Mouse (Mus musculus) thymus, adult 2 months (tissue): Measurements from ENCODE around the gene Ifitm1.

Experiments
- CTCF ChIP-seq: fragments of 200-500 bp; IDR thresholded peaks from 2 replicates; pipeline ENCODE4 v1.5.1; 2012; ENCODE audit warnings: mild to moderate bottlenecking, control low read depth, low read length, moderate library complexity, borderline replicate concordance; ENCODE audit not compliant: control insufficient read depth, poor library complexity, insufficient read depth; ENCODE audit errors: extremely low read depth
- POLR2A ChIP-seq: fragments of 200-500 bp; IDR thresholded peaks from 2 replicates; pipeline ENCODE4 v1.6.1; 2012; ENCODE audit warnings: mild to moderate bottlenecking, low read length, control low read depth, moderate library complexity; ENCODE audit not compliant: control insufficient read depth, poor library complexity, insufficient read depth; ENCODE audit errors: extremely low read depth

DNA sequence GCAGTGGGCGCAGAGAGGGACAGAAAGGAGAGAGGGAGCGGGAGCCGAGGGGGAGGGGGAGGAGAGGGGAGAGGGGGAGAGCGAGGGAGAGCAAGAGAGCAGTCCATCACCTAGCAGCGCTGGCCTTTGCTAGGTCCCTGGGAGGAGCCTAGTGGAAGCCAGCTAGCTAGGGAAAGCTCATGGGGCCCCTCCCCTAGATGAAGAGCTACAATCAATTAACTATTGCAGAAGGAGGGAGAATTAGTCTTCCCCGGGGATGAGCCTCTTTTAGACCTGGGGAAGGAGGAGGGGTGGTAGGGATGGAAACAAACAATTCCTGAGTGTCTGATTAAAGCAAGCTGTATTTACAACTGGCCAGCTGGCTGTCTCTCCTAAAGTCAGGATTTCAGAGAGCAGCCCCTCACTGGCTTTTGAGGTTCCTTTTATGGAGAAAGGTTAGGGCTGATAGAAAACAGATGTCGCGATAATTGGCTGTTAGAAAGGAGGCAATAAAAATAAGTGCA lies 27.3 kb upstream of the Ifitm1 start:
- no peak for TF ChIP-seq POLR2A
- no peak for TF ChIP-seq CTCF
